Mouse (Mus musculus) cerebellum, postnatal 4 days (tissue): ENCODE measurements around the gene Abhd17c.
"Not testable (repeated sequence)": the region's sequence is repeated elsewhere in the genome, so short reads cannot be mapped to it uniquely, and the experiment has no call there.

ENCODE experiments used
- DNase-seq, 2 experiments: peaks; one replicate each; pipeline ENCODE4 v3.0.0; 2022; ENCODE audit warnings: low spot score in 2 of 2, mixed read lengths in 1 of 2

The Abhd17c gene

DNA sequence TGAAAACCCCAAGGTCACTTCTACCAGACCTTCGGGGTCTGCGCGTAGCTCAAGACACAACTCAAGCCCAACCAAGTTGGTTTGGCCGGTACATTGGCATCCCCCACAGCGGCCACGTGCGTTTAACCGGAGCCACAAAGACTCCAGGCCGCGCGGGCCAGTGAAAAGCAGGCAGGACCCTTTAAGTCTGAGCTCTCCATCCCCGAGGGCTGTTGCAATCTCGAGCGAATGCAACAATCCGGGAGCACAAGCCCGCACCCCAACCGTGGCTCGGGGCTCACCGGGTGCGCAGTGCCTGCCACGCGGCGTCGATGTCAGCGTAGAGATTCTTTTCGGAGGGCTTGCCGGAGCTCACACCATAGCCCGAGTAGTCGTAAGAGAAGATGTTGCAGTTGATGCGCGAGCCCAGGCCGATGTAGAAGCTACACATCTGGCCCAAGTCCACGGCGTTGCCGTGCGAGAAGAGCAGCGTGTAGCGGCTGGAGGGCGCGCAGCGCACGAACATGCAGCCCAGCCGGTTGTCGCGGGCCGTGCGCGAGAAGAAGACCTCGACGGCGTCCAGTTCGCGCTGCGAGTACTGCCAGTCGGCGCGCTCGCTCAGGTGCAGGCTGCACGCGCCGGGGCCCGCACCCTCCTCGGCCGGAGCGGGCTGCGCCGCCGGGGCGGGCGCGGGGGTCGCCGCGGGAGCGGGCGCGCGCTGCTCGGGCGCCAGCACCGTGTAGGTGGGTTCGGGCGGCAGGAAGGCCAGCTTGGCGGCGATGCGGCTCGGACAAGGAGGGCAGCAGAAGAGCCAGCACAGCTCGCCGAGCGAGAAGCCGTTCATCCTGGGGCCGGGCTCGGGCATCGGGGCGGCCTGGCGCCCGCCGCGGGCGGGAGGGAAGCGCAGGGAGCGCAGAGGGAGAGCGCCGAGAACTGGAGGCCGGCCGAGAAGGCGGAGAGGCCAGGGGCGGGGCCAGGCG is at the start of gene Abhd17c:
Gene Abhd17c, minus strand, starts transcription at position 893 of the 959 bp plus-strand sequence.
- DNase-seq, result peak; percentile 25 to 49

- DNase-seq, result no peak
These were observed 45.6 kb upstream of the Abhd17c start for GRCm38 (mm10) chr7:84197208-84197860.

DNA sequence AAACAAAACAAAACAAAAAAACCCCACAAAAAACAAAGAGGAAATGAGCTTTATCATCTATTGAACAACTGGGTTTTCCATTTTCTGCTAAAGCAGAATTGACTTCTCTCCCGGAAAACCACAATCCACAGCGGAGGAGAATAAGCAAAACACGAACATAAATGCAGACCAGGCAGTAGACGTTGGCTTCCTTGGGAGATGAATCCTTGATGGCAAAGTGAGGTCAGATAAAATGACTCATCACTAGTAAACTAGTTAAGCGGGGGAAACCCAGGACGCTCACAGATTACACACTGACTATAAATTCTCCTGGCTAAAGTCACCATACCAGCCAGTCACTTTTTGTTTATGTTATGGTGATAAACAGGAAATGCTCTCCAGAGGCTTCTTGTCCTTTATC is 44.5 kb upstream of the Abhd17c start:
- no peak for DNase-seq

- no peak for DNase-seq
These were observed 40.6 kb upstream of the Abhd17c start for GRCm38 (mm10) chr7:84192256-84192655.

GRCm38 (mm10) chr7:84191476-84191875 is 39.8 kb upstream of the Abhd17c start:
- DNase-seq, result no peak

DNA sequence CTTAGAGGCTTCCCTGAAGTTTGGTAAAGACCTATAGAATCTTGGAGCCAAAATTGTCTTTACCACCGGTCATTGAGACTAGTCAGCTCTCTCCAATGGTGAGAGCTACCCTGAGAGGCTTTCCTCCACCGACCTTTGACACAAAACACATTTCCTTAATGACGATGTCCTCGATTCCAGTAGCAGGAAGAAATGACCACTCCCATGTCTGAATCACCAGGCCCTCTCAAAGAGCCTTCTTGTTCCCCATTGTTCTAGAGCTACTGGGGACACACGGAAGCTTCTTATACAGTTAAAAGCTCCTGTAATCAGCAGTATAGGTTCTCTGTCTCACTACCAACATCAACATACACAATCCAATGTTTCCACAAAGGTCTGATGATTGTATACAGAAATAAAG is 36.5 kb upstream of the Abhd17c start:
- no peak for DNase-seq

GRCm38 (mm10) chr7:84185196-84185595 is 33.5 kb upstream of the Abhd17c start:
- no peak for DNase-seq

DNA sequence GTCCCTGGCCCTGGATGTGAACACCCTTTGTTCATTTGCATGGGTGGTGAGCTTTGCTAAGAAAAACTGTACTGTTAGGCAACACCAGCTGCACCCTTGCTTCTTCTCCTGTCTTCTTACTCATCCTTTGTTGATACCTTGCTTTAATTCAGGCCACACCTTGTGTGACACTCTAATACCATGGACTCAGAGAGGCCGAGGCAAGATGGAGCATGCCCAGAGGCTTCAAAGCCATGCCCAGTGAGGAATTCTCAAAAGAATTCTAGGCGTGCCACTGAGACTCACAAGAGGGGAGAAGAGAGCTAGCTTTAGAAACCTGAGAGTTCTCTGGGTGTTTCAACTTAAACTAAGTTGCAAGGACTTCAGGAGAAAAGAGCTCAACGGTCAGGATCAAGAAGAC is 33.0 kb upstream of the Abhd17c start:
- no peak for DNase-seq

DNA sequence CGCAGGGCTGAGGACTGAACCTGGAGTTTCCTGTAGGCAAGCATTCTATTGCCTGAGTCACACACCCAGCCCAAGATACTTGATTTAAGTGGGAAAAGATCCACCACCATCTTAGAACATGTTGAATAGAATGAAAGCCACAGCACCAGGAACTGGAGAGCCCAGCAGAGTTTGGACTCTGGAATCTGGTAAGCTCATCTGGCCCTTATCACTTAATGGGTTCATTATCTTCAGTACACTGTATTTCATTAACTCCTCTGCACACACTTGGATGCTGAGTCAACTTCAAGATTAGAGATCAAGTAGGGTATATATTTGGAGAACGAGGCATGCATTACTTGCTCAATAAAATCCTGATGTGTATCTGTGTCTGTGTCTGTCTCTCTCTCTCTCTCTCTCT is 27.1 kb upstream of the Abhd17c start:
- DNase-seq, result not testable (repeated sequence)

DNA sequence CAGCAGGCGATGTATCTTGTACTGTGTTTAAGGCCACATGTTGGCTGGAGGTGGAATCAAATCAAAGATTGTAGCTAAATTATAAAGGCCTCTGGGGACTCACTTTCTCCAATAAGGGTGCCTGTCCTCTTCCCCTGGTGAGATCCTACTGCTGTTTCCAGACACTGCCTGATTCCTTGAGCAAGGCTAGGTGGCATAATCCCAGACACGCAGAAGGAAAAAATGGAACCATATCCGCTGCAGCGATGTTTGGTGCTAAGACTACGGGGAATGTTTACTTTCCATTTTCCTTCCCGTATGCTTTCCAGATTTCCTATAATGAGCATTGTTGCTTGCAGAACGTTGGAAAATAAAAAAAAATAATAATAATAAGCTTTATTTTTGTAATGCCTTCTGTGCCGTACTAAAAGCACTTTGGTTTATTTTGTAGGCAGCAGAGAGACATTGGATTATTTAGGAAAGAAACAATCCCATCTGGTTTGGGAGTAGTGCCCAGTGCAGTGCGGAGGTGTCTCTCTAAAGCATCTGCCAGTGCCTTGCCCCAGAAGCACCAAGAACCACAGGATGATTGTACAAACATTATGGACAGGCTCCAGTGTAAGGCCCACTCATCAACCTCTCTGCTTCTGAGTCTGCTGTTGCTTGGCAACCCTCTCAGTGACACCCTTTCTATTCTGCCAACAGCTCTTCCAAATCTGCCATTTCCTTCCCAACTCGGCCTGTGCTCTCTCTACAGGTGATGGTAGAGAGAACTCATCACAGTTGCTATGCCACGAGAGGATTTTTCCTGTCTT is 23.2 kb upstream of the Abhd17c start:
- DNase-seq, result peak in 1 of 2 experiments; percentile 2

GRCm38 (mm10) chr7:84173394-84173793 is 21.7 kb upstream of the Abhd17c start:
- DNase-seq, result no peak

- no peak for DNase-seq
These were observed 19.6 kb upstream of the Abhd17c start for GRCm38 (mm10) chr7:84171177-84171787.

GRCm38 (mm10) chr7:84168355-84168754 is 16.7 kb upstream of the Abhd17c start:
- DNase-seq, result no peak

- DNase-seq, result no peak
These were observed 15.2 kb upstream of the Abhd17c start for GRCm38 (mm10) chr7:84166721-84167419.

- no peak for DNase-seq
These were observed 14.3 kb upstream of the Abhd17c start for GRCm38 (mm10) chr7:84166007-84166406.

- no peak for DNase-seq
These were observed 13.6 kb upstream of the Abhd17c start for GRCm38 (mm10) chr7:84165288-84165687.

DNA sequence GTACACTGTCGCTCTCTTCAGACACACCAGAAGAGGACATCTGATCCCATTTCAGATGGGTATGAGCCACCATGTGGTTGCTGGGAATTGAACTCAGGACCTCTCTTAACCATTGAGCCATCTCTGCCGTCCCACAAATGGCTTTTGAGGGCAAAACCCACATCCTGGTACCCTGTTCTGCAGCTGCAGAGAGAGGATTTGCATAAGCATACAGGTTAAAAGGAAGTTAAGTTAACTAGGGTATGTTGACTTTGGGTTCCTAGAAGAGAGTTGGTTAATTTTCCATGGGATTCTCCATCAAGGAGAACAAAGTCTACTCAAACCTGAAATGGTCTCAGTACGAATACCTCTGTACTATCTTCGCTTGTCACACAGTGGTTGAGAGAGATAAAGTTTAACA is 13.2 kb upstream of the Abhd17c start:
- no peak for DNase-seq

DNA sequence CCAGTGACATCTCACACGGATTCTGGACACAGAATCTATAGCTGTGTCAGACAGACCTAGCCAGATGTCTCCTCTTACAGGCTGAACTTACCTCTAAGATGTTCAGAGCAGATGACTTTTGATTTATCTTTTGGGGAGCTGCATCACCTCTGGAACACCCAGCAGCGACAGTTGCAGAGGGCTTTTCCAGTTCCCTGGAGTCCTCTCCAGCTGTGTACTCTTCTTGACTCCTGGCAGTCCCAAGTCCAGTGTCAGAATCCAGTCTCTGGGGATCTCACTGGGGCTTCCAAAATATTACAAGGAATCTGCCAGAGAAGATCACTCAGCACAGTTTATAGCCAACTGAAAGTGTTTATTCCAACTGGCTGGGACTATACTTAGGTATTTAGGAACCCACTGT is 12.7 kb upstream of the Abhd17c start:
- DNase-seq, result no peak

DNA sequence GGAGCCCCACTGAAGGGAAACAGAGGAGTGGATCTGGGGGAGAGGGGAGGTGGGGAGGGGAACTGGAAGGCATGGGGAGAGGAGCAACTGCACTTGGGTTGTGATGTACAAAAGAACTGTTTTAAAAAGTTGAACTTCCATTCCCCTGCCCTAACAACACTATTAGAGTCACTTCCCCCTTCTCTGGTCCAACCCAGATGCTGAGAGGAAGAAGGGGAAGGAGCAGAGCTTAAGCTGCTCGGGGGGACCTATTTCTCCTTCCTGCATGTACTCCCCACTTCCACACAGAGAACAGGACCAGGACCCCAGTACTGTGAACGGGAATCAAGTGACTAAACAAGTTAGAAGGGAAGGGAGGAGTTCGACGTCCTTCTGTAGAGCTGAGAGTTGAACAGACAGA is 11.9 kb upstream of the Abhd17c start:
- DNase-seq, result no peak

GRCm38 (mm10) chr7:84159414-84159813 is 7.7 kb upstream of the Abhd17c start:
- no peak for DNase-seq

DNA sequence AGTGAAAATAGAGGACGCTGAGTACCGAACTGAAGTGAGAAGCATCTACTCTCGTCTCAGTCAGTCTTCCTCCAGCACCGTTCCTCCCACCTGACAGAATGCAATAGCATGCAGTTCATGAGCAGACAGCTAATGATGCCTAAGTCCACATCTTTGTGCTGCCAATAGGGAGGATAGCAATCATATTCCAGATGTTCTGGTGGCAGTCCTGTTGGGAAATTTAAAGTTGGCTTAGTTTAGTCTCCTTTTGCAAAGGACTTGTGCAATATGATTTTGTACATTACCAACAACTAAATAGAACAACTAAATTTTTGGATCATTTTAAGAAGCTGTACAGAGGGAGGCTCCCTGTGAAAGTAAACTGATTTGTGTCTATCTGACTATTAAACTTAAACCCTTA is 2.1 kb upstream of the Abhd17c start:
- no peak for DNase-seq
